Mouse (Mus musculus): ENCODE measurements at regions not wholly inside any gene's neighbourhood (a gene's known extent, or its start where the extent isn't known, plus 50 kb on each side); places are given as distances from the start of the nearest gene placed in this dataset.

DNA sequence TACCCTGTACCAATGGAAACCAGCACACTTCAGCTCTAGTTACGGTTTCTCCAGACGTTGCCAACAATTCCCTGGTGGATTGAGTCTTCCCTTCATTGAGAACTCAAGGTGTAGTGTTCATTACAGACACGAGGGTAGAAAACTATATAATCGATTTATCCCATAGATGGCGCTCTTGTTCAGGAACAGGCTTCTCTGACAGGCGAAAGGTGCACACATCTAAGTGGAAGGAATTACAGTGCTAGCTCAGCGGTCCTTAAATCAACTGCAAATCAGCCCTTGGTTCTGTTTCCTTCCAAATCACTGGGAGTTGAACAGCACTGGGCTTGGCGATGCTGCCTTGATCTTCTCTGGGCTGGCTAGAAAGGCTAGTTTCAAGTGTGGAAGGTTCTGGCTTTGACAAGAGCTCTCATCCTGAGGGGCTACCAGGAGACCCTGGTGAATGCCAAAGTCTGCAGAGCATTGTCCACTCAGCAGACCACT is 161.1 kb downstream of the March11 start:
- dilution Hi-C loops (cut with MboI; ENCODE audit: extremely low pct_ligation_motif_present, extremely low pct_unique_long_range_greater_than_20kb, low sequenced_read_pairs), result no loop called here

GRCm38 (mm10) chr15:26487378-26487777 is 178.5 kb downstream of the March11 start:
- Histone ChIP-seq H3K9ac (ENCODE audit: insufficient read depth, low read depth) (no peak overlapping the region), H3K36me3 (replicated peaks in 1 of 2; ENCODE audit: control insufficient read depth in 1 of 2, insufficient read depth in 1 of 2, low read length in 1 of 2) (no peaks in the 10 kb centered on the region), H3K4me1 (ENCODE audit: control insufficient read depth in 1 of 2, insufficient read depth in 2 of 2) (no peaks in the 10 kb centered on the region), H3K27me3 (replicated peaks) (no peaks in the 10 kb centered on the region), H3K9me3 (replicated peaks; ENCODE audit: low read length) (no peaks in the 10 kb centered on the region), H3K79me2 (replicated peaks; ENCODE audit: control insufficient read depth, extremely low read depth, insufficient read depth, poor library complexity, severe bottlenecking) (no peaks in the 10 kb centered on the region), H3K27ac (ENCODE audit: insufficient read depth, low read depth) (no peak overlapping the region), H3K4me2 (ENCODE audit: insufficient read depth, low read depth, poor library complexity, severe bottlenecking) (no peak overlapping the region), H3K4me3 (replicated peaks in 1 of 3; ENCODE audit: low read depth in 2 of 3, low read length in 2 of 3, poor library complexity in 1 of 3) (no peak overlapping the region)
- dilution Hi-C loops (cut with MboI; ENCODE audit: extremely low pct_ligation_motif_present, extremely low pct_unique_long_range_greater_than_20kb, low sequenced_read_pairs), result no loop called here
- in situ Hi-C loops (cut with MboI; ENCODE audit: low pct_ligation_motif_present, low pct_unique_long_range_greater_than_20kb, low sequenced_read_pairs), result no loop called here
- no peak for DNase-seq (ENCODE audit: extremely low read depth)
- TF ChIP-seq PAX5 (IDR thresholded peaks at IDR 0.05; ENCODE audit: low read length) (no peak), CTCF (conservative IDR thresholded peaks at IDR 0.05 in 1 of 2, IDR thresholded peaks at IDR 0.05 in 1 of 2; ENCODE audit: low read depth in 2 of 2, low read length in 2 of 2) (no peak), JUN (IDR thresholded peaks at IDR 0.05; ENCODE audit: insufficient read depth, low read depth, low read length) (no peak), POLR2AphosphoS2 (IDR thresholded peaks at IDR 0.05; ENCODE audit: low read depth, low read length) (no peak), ETS1 (conservative IDR thresholded peaks at IDR 0.05; ENCODE audit: low read depth, low read length) (no peak), NRF1 (IDR thresholded peaks at IDR 0.05; ENCODE audit: low read depth, low read length) (no peak), ZKSCAN1 (IDR thresholded peaks at IDR 0.05; ENCODE audit: borderline replicate concordance, low read depth, low read length) (no peak), TBP (conservative IDR thresholded peaks at IDR 0.05; ENCODE audit: low read depth, low read length) (no peak), MAX (IDR thresholded peaks at IDR 0.05; ENCODE audit: low read length) (no peak), MAZ (IDR thresholded peaks at IDR 0.05; ENCODE audit: low read depth, low read length) (no peak), EP300 (IDR thresholded peaks at IDR 0.05; ENCODE audit: low read length) (no peak), UBTF (IDR thresholded peaks at IDR 0.05; ENCODE audit: low read depth, low read length) (no peak), USF2 (conservative IDR thresholded peaks at IDR 0.05; ENCODE audit: low read depth, low read length) (no peak), MAFK (IDR thresholded peaks at IDR 0.05; ENCODE audit: insufficient replicate concordance, low read length) (no peak), USF1 (IDR thresholded peaks at IDR 0.05; ENCODE audit: low read depth, low read length) (no peak), BHLHE40 (IDR thresholded peaks at IDR 0.05; ENCODE audit: low read depth, low read length) (no peak), RCOR1 (conservative IDR thresholded peaks at IDR 0.05; ENCODE audit: low read depth, low read length) (no peak), TCF12 (IDR thresholded peaks at IDR 0.05; ENCODE audit: low read depth, low read length) (no peak)

More for the DNA sequence above, 161.1 kb downstream of the March11 start:
- TF ChIP-seq IRF4 (IDR thresholded peaks at IDR 0.05; ENCODE audit: low read depth, low read length), result no peak
- TF ChIP-seq RAD21 (IDR thresholded peaks at IDR 0.05; ENCODE audit: low read depth, low read length), result peak; percentile 86
- no peak for TF ChIP-seq CHD1 (IDR thresholded peaks at IDR 0.05; ENCODE audit: low read depth, low read length)
- no peak for TF ChIP-seq HCFC1 (IDR thresholded peaks at IDR 0.05; ENCODE audit: low read depth, low read length)
- TF ChIP-seq SMC3 (IDR thresholded peaks at IDR 0.05; ENCODE audit: low read depth, low read length), result peak; percentile 55
- TF ChIP-seq CTCF (conservative IDR thresholded peaks at IDR 0.05 in 1 of 2, IDR thresholded peaks at IDR 0.05 in 1 of 2; ENCODE audit: low read depth in 2 of 2, low read length in 2 of 2), result peak; percentile 82 to 84
- no peak for TF ChIP-seq USF1 (IDR thresholded peaks at IDR 0.05; ENCODE audit: low read depth, low read length)
- TF ChIP-seq MYC (IDR thresholded peaks at IDR 0.05; ENCODE audit: low read depth, low read length), result peak; percentile 28; the same call in 1 of the 2 replicates
- 0 out of 2 replicates have a peak, but pooled peaks have one; percentile 12 for TF ChIP-seq BHLHE40 (IDR thresholded peaks at IDR 0.05; ENCODE audit: low read depth, low read length)
- H3K27ac ChIP-seq (ENCODE audit: insufficient read depth, low read depth), result no peak overlapping the region
- in situ Hi-C loops (cut with MboI; ENCODE audit: low pct_ligation_motif_present, low pct_unique_long_range_greater_than_20kb, low sequenced_read_pairs), result loop anchor here (25.0 kb wide), 1 partner anchor 717 kb away; no protein-coding TSS in a partner anchor
- no peaks in the 10 kb centered on the region for H3K27me3 ChIP-seq (replicated peaks)
- H3K9ac ChIP-seq (ENCODE audit: insufficient read depth, low read depth), result no peak overlapping the region
- peak; percentile 85 for DNase-seq (ENCODE audit: extremely low read depth)
- H3K4me3 ChIP-seq (replicated peaks in 1 of 3; ENCODE audit: low read depth in 2 of 3, low read length in 2 of 3, poor library complexity in 1 of 3), result no peak overlapping the region
- H3K36me3 ChIP-seq (replicated peaks in 1 of 2; ENCODE audit: control insufficient read depth in 1 of 2, insufficient read depth in 1 of 2, low read length in 1 of 2), result no peaks in the 10 kb centered on the region
- no peaks in the 10 kb centered on the region for H3K9me3 ChIP-seq (replicated peaks; ENCODE audit: low read length)
- no peak overlapping the region for H3K4me2 ChIP-seq (ENCODE audit: insufficient read depth, low read depth, poor library complexity, severe bottlenecking)
- H3K79me2 ChIP-seq (replicated peaks; ENCODE audit: control insufficient read depth, extremely low read depth, insufficient read depth, poor library complexity, severe bottlenecking), result no peaks in the 10 kb centered on the region
- peaks cover 0 to 5% of the 10 kb centered on the region in 2 experiments; a peak in 2 of 4 replicates for H3K4me1 ChIP-seq (ENCODE audit: control insufficient read depth in 1 of 2, insufficient read depth in 2 of 2)
